Mouse (Mus musculus) ES-E14 (cell line): ENCODE measurements around the gene Lmf1.

Source experiments
- CHD2 ChIP-seq: IDR thresholded peaks from 2 replicates; pipeline ENCODE4 v1.6.1; 2014; ENCODE audit warnings: mild to moderate bottlenecking, low read depth, low read length, inconsistent platforms
- HCFC1 ChIP-seq: IDR thresholded peaks from 2 replicates; pipeline ENCODE4 v1.6.1; 2012; ENCODE audit warnings: low read length, inconsistent platforms, borderline replicate concordance; ENCODE audit not compliant: insufficient read depth
- MAFK ChIP-seq: IDR thresholded peaks from 2 replicates; pipeline ENCODE4 v1.6.1; 2014; ENCODE audit warnings: mild to moderate bottlenecking, low read depth, low read length, inconsistent platforms; ENCODE audit not compliant: insufficient read depth
- ZC3H11A ChIP-seq: IDR thresholded peaks from 2 replicates; pipeline ENCODE4 v1.6.1; 2012; ENCODE audit warnings: low read depth, mild to moderate bottlenecking, inconsistent platforms, low read length, borderline replicate concordance
- ZNF384 ChIP-seq: IDR thresholded peaks from 2 replicates; pipeline ENCODE4 v1.6.1; 2012; ENCODE audit warnings: low read depth, low read length, inconsistent platforms

- no peak for TF ChIP-seq ZNF384
- no peak for TF ChIP-seq ZC3H11A
- no peak for TF ChIP-seq HCFC1
- TF ChIP-seq MAFK: no peak
- TF ChIP-seq CHD2: no peak
Observed at GRCm38 (mm10) chr17:25590985-25591384, 12.1 kb downstream of the Lmf1 start.
